Mouse (Mus musculus): ENCODE results near the gene Gins1. TPM values are rescaled to one million over a fixed set of nuclear protein-coding genes. Genes with fewer than 3 reads are reported as not detected.

Gene Gins1
- polyA plus RNA-seq, 1 experiment from 2014 or later, result 18.7 TPM

DNA sequence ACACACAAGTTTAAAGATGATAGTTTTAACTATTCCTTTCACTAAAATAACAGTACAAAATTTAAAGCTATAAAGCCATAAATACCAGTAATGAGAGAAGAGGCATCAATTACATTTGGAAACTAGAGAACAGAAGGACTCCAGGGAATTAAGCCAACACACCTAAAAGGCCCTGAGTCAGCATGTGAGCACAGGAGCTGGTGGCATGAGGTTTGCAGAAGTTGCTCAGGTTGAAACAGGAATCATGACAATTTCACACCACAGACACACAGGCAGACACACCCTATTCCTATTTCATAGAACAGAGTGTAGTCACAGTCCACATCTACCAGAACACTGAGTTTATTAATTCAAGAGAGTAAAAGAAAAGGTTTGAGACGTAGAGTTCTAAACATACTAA, 30.7 kb upstream of the Gins1 start:
- Histone ChIP-seq H3K4me1 (ENCODE audit: insufficient read depth) (no peaks in the 10 kb centered on the region), H3K36me3 (replicated peaks; ENCODE audit: insufficient read depth, low read length) (no peaks in the 10 kb centered on the region), H3K4me2 (ENCODE audit: low read depth, low read length) (no peak overlapping the region), H3K27me3 (ENCODE audit: insufficient read depth, low read length) (no peaks in the 10 kb centered on the region), H3K9ac (replicated peaks) (no peak overlapping the region), H3K9me3 (ENCODE audit: low read length) (no peaks in the 10 kb centered on the region), H3K27ac (ENCODE audit: low read depth) (no peak overlapping the region), H3K4me3 (ENCODE audit: low read depth, low read length) (no peak overlapping the region)
- ATAC-seq, result no peak
- WGBS (ENCODE audit: insufficient replicate concordance), result 93% methylated on average over 1 of the region's 1 CpGs
- TF ChIP-seq CTCF (IDR thresholded peaks at IDR 0.05; ENCODE audit: low read depth), result no peak
- TF ChIP-seq EP300 (IDR thresholded peaks at IDR 0.05; ENCODE audit: low read depth), result no peak
- DNase-seq, result no peak

- WGBS (ENCODE audit: insufficient replicate concordance), result 87% methylated on average over 1 of the region's 1 CpGs
- no peak for DNase-seq
- no peak overlapping the region for H3K9ac ChIP-seq (replicated peaks)
- no peak overlapping the region for H3K4me3 ChIP-seq (ENCODE audit: low read depth, low read length)
- no peak overlapping the region for H3K4me2 ChIP-seq (ENCODE audit: low read depth, low read length)
- H3K36me3 ChIP-seq (replicated peaks; ENCODE audit: insufficient read depth, low read length), result no peaks in the 10 kb centered on the region
- no peaks in the 10 kb centered on the region for H3K9me3 ChIP-seq (ENCODE audit: low read length)
- no peak for TF ChIP-seq CTCF (IDR thresholded peaks at IDR 0.05; ENCODE audit: low read depth)
- TF ChIP-seq EP300 (IDR thresholded peaks at IDR 0.05; ENCODE audit: low read depth), result no peak
- no peaks in the 10 kb centered on the region for H3K27me3 ChIP-seq (ENCODE audit: insufficient read depth, low read length)
- no peak for ATAC-seq
- no peak overlapping the region for H3K27ac ChIP-seq (ENCODE audit: low read depth)
- no peaks in the 10 kb centered on the region for H3K4me1 ChIP-seq (ENCODE audit: insufficient read depth)
Measured at GRCm38 (mm10) chr2:150875226-150875625, 30.0 kb upstream of the Gins1 start.

DNA sequence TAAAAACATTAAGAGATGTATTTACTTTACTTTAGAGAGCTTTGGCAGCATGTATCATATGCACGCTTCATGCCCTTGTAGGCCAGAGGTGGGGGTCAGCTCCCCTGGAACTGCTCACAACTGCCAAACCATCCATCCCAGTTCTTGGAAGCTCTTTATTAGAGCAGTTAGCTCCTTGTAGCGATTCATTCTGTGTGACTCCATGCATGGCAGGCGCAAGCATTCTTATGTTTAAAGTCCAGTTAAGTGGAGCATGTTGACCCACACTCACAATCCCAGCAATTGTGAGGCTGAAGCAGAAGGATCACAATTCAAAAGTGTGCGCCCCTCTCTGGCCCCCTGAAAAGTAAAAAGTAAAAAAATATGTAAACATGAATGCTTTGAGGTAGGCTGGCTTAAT, 27.6 kb upstream of the Gins1 start:
- Histone ChIP-seq H3K4me3 (ENCODE audit: low read depth, low read length) (no peak overlapping the region), H3K27ac (ENCODE audit: low read depth) (no peak overlapping the region), H3K36me3 (replicated peaks; ENCODE audit: insufficient read depth, low read length) (no peaks in the 10 kb centered on the region), H3K4me2 (ENCODE audit: low read depth, low read length) (no peak overlapping the region), H3K9me3 (ENCODE audit: low read length) (no peaks in the 10 kb centered on the region), H3K9ac (replicated peaks) (no peak overlapping the region), H3K27me3 (ENCODE audit: insufficient read depth, low read length) (no peaks in the 10 kb centered on the region), H3K4me1 (ENCODE audit: insufficient read depth) (no peaks in the 10 kb centered on the region)
- 86% methylated on average over 4 of the region's 4 CpGs for whole genome bisulfite sequencing (ENCODE audit: insufficient replicate concordance)
- no peak for TF ChIP-seq CTCF (IDR thresholded peaks at IDR 0.05; ENCODE audit: low read depth)
- no peak for TF ChIP-seq EP300 (IDR thresholded peaks at IDR 0.05; ENCODE audit: low read depth)
- ATAC-seq (no peak), DNase-seq (no peak)

DNA sequence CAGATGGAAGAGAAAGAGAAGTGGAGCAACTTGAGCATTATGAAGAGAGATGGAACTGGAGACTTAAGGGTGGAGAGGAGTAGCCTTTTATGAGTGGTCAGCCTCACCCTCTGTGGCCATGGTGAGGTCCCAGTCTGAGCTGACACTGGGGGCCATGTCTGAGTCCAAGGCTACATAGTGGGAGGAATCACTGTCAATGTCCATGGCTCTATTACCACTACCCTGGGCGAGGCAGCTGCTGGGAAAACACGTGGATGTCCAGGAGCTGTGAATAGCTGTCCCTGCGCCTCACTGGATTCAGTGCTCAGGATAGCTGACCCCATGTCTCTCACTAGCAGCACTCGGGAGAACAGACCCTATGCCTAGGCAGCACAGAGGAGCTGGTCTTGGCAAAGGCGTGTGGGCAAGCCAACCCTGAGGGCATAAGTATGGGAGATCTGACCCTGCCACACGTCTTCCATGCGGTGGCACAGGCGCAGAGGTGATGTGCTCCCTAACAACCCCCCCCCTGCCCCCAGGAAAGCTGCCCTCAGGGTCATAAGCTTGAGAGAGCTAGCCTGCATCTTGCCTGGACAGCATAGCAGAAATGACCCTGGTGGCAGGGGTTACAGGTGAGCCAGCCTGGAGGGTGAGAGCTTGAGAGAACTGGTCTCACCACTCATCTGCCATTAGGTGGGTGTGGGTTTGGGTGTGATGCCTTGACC, 21.0 kb upstream of the Gins1 start:
- Histone ChIP-seq H3K27me3 (ENCODE audit: insufficient read depth, low read length) (no peaks in the 10 kb centered on the region), H3K4me1 (ENCODE audit: insufficient read depth) (no peaks in the 10 kb centered on the region), H3K9me3 (ENCODE audit: low read length) (no peaks in the 10 kb centered on the region), H3K36me3 (replicated peaks; ENCODE audit: insufficient read depth, low read length) (no peaks in the 10 kb centered on the region), H3K9ac (replicated peaks) (no peak overlapping the region), H3K4me3 (ENCODE audit: low read depth, low read length) (no peak overlapping the region), H3K4me2 (ENCODE audit: low read depth, low read length) (no peak overlapping the region), H3K27ac (ENCODE audit: low read depth) (no peak overlapping the region)
- no peak for TF ChIP-seq CTCF (IDR thresholded peaks at IDR 0.05; ENCODE audit: low read depth)
- no peak for TF ChIP-seq EP300 (IDR thresholded peaks at IDR 0.05; ENCODE audit: low read depth)
- no peak for ATAC-seq
- 82% methylated on average over 8 of the region's 8 CpGs for WGBS (ENCODE audit: insufficient replicate concordance)
- DNase-seq, result no peak

DNA sequence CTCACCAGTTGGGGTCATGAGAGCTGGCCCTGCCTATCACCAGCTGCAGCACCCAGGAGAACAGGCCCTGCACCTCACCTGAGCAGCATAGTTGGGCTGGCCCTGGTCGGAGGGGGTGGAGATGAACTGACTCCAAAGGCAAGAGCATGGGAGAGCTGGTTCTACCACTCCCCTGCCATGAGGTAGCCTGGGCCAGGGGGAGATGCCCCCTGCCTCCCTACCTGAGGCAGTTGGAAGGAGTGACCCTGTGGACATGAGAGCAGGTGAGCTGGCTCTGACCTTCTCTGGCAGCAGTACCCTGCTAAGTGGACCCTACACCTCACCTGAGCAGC, 20.5 kb upstream of the Gins1 start:
- H3K4me2 ChIP-seq (ENCODE audit: low read depth, low read length), result no peak overlapping the region
- H3K27me3 ChIP-seq (ENCODE audit: insufficient read depth, low read length), result no peaks in the 10 kb centered on the region
- H3K27ac ChIP-seq (ENCODE audit: low read depth), result no peak overlapping the region
- 89% methylated on average over 1 of the region's 1 CpGs for WGBS (ENCODE audit: insufficient replicate concordance)
- no peaks in the 10 kb centered on the region for H3K36me3 ChIP-seq (replicated peaks; ENCODE audit: insufficient read depth, low read length)
- H3K9ac ChIP-seq (replicated peaks), result no peak overlapping the region
- DNase-seq, result no peak
- ATAC-seq, result no peak
- H3K4me1 ChIP-seq (ENCODE audit: insufficient read depth), result no peaks in the 10 kb centered on the region
- no peak overlapping the region for H3K4me3 ChIP-seq (ENCODE audit: low read depth, low read length)
- TF ChIP-seq EP300 (IDR thresholded peaks at IDR 0.05; ENCODE audit: low read depth) (no peak), CTCF (IDR thresholded peaks at IDR 0.05; ENCODE audit: low read depth) (no peak)
- H3K9me3 ChIP-seq (ENCODE audit: low read length), result no peaks in the 10 kb centered on the region

DNA sequence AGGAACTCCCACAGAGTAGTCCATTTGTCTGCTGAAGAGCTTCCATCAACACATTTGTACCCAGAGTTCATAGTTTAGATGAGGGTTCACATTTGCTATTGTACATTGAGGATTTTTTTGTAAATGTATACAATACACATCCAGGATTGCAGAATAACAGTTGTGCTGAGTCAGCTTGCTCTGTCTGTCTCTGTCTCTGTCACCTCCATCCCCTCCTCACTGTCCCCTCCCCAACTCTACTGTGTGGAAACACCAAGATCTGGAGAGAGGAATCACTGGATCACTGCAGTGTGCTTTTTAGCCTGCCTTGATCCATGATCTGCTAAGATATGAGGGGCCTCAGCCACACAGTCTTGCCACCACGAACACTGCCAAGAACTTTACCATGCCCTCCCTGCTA, 19.4 kb upstream of the Gins1 start:
- H3K4me3 ChIP-seq (ENCODE audit: low read depth, low read length), result no peak overlapping the region
- ATAC-seq (no peak), DNase-seq (no peak)
- no peaks in the 10 kb centered on the region for H3K36me3 ChIP-seq (replicated peaks; ENCODE audit: insufficient read depth, low read length)
- H3K9me3 ChIP-seq (ENCODE audit: low read length), result no peaks in the 10 kb centered on the region
- H3K4me2 ChIP-seq (ENCODE audit: low read depth, low read length), result no peak overlapping the region
- TF ChIP-seq CTCF (IDR thresholded peaks at IDR 0.05; ENCODE audit: low read depth), result no peak
- no peak for TF ChIP-seq EP300 (IDR thresholded peaks at IDR 0.05; ENCODE audit: low read depth)
- WGBS (ENCODE audit: insufficient replicate concordance), result 73% methylated on average over 1 of the region's 1 CpGs
- H3K27ac ChIP-seq (ENCODE audit: low read depth), result no peak overlapping the region
- H3K9ac ChIP-seq (replicated peaks), result no peak overlapping the region
- no peaks in the 10 kb centered on the region for H3K27me3 ChIP-seq (ENCODE audit: insufficient read depth, low read length)
- no peaks in the 10 kb centered on the region for H3K4me1 ChIP-seq (ENCODE audit: insufficient read depth)

DNA sequence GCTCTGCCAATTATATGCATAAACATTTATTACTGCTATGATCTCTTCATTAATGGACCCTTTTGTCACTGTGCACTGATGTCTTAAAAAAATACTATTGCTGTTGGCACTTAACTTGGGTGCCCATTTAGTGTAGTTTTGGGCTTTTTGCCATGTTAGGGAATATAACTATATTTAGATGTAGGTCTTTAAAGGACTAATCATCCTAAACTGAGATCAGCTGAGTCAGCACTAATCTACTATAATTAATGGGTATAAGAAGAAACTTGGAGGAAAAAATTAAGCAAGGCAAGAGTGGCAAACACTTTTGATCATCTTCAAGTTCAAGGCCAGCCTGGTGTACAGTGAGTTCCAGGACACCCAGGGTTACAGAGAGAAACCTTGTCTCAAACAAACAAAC, 18.9 kb upstream of the Gins1 start:
- H3K4me2 ChIP-seq (ENCODE audit: low read depth, low read length), result no peak overlapping the region
- H3K9me3 ChIP-seq (ENCODE audit: low read length), result no peaks in the 10 kb centered on the region
- H3K27me3 ChIP-seq (ENCODE audit: insufficient read depth, low read length), result no peaks in the 10 kb centered on the region
- H3K27ac ChIP-seq (ENCODE audit: low read depth), result no peak overlapping the region
- H3K4me1 ChIP-seq (ENCODE audit: insufficient read depth), result no peaks in the 10 kb centered on the region
- no peak overlapping the region for H3K9ac ChIP-seq (replicated peaks)
- H3K4me3 ChIP-seq (ENCODE audit: low read depth, low read length), result no peak overlapping the region
- no peak for TF ChIP-seq EP300 (IDR thresholded peaks at IDR 0.05; ENCODE audit: low read depth)
- TF ChIP-seq CTCF (IDR thresholded peaks at IDR 0.05; ENCODE audit: low read depth), result no peak
- no peak for ATAC-seq
- no peak for DNase-seq
- no peaks in the 10 kb centered on the region for H3K36me3 ChIP-seq (replicated peaks; ENCODE audit: insufficient read depth, low read length)
